Mouse (Mus musculus) limb, embryonic 14.5 days (tissue): ENCODE data around the gene Sema6c. TPM values are rescaled to one million over a fixed set of nuclear protein-coding genes. Genes with fewer than 3 reads are reported as not detected.

ENCODE experiments used
- ATAC-seq: fragments of 200-750 bp; cut with Nextera tagmentation; 2 replicates; pipeline ENCODE4 v1.8.0; 2017; ENCODE audit warnings: low read depth, moderate number of reproducible peaks, moderate TSS enrichment; ENCODE audit not compliant: low FRiP score
- DNase-seq: peaks from one replicate; pipeline ENCODE4 v3.0.0-alpha.2; 2015; ENCODE audit warnings: low spot score
- H3K27ac ChIP-seq: fragments of 300-500 bp; sonication (generic); replicated peaks from 2 replicates; pipeline ENCODE4 v1.5.1; 2014; ENCODE audit warnings: low read depth, mild to moderate bottlenecking, low read length, moderate library complexity, mixed read lengths
- H3K27me3 ChIP-seq: fragments of 300-500 bp; sonication (generic); 2 replicates; pipeline ENCODE4 v1.6.1; 2014; ENCODE audit warnings: low read length, mixed read lengths; ENCODE audit not compliant: control insufficient read depth, insufficient read depth
- H3K36me3 ChIP-seq: fragments of 300-500 bp; sonication (generic); 2 replicates; pipeline ENCODE4 v1.6.1; 2014; ENCODE audit warnings: mild to moderate bottlenecking, low read length, moderate library complexity, mixed read lengths; ENCODE audit not compliant: control insufficient read depth, insufficient read depth
- H3K4me1 ChIP-seq: fragments of 300-500 bp; sonication (generic); 2 replicates; pipeline ENCODE4 v1.6.1; 2014; ENCODE audit warnings: antibody characterized with exemption, low read length, mixed read lengths; ENCODE audit not compliant: control insufficient read depth, insufficient read depth
- H3K4me2 ChIP-seq: fragments of 300-500 bp; sonication (generic); replicated peaks from 2 replicates; pipeline ENCODE4 v1.6.1; 2014; ENCODE audit warnings: low read depth, mild to moderate bottlenecking, low read length, moderate library complexity; ENCODE audit not compliant: severe bottlenecking
- H3K4me3 ChIP-seq: fragments of 300-500 bp; sonication (generic); replicated peaks from 2 replicates; pipeline ENCODE4 v1.5.1; 2014; ENCODE audit warnings: low read length
- H3K9ac ChIP-seq: fragments of 300-500 bp; sonication (generic); 2 replicates; pipeline ENCODE4 v1.6.1; 2014; ENCODE audit warnings: mild to moderate bottlenecking, low read depth, low read length, moderate library complexity; ENCODE audit not compliant: severe bottlenecking
- H3K9me3 ChIP-seq: fragments of 300-500 bp; sonication (generic); 2 replicates; pipeline ENCODE4 v1.6.1; 2016; ENCODE audit warnings: low read length; ENCODE audit not compliant: control insufficient read depth
- POLR2A ChIP-seq: fragments of 200-500 bp; IDR thresholded peaks from 2 replicates; pipeline ENCODE4 v1.8.0; 2012; ENCODE audit warnings: inconsistent platforms, mild to moderate bottlenecking, moderate library complexity, borderline replicate concordance; ENCODE audit not compliant: insufficient read depth, insufficient read length; ENCODE audit errors: extremely low read depth
- WGBS: fragments of 180-500 bp; shearing (Covaris S2); extraction: QIAGEN DNeasy Blood & Tissue Kit; methylation state at CpG from one replicate; pipeline ENCODE4 v1.1.7; 2014; 5-methylcytosine and 5-hydroxymethylcytosine counted together
- polyA plus RNA-seq, 2 experiments: library from polyadenylated mRNA; depleted of rRNA in 1 of 2; stranded (reverse) in 1 of 2; unstranded in 1 of 2; fragments of >200 nt; fragmentation: Nextera tagmentation in 1 of 2; extraction: Ambion mirVana in 1 of 2; gene quantifications; 2 replicates each; pipeline versions ENCODE4 v1.2.1 to v1.2.3; 2012 to 2014

Gene Sema6c
- polyA plus RNA-seq, 2 experiments = 15.7 to 56.5 TPM

DNA sequence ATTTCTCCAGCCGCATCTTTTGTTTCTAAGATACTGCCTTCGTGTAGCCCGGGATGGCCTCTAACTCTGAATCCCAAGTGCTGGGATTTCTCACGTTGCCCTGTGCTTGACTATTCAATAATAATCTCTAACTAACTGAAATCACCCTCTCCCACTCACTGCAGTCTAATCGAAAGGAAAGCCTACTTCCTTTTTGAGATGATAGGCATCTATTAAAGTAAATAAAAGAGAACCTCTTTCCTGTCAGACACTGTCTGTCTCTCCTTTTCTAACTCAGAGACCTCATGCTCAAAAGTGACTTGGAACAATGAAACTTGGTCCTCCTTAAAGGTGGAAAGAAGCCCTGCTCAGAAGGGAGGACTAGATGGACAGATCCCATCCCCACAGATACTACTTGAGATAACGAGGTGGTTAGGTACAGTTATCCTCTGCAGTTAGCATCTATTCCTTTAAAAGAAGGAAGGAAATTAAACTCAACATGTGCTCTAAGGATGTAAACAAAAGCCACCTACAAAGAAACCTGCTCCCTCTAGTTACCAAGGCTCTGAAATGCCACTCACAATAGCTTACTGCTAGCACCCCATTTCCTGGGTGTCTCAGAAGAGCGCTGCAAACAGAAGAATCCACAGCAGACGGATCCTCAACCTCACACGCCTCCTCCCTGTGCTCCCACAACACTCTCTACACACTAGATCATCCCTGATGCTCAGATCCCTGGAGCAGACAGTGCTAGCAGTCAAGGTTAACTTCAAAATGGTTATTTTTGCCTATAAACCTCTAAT, 24.7 kb downstream of the Sema6c start:
- Histone ChIP-seq H3K9me3 (no peaks in the 10 kb centered on the region), H3K27ac (no peak overlapping the region), H3K4me2 (no peak overlapping the region), H3K36me3 (peaks cover 62% of the 10 kb centered on the region), H3K27me3 (no peaks in the 10 kb centered on the region), H3K4me1 (no peaks in the 10 kb centered on the region), H3K4me3 (no peak overlapping the region), H3K9ac (no peak overlapping the region)
- no peak for ATAC-seq
- no peak for DNase-seq
- 93% methylated on average over 9 of the region's 9 CpGs for WGBS
- TF ChIP-seq POLR2A = no peak

DNA sequence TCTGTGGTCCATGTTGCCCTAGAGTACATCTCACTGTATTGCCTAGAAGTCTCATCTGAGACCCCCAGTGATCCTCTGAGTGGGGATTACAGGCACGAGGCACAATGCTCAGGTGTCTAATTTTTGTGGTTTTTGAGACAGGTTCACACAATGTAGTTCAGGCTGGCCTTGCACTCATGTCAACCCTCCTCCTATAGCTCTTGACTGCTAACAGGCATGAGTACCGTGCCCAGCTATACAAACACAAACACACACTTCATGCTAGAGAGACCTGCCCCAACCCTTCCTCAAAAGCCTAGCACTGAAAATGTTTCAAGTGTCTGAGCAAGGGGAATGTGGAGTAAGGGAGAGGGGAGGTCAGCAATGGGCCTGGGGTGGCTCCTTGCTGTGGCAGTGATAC, 25.8 kb downstream of the Sema6c start:
- no peak overlapping the region for H3K4me2 ChIP-seq
- DNase-seq (no peak), ATAC-seq (no peak)
- TF ChIP-seq POLR2A = no peak
- H3K4me1 ChIP-seq = no peaks in the 10 kb centered on the region
- no peaks in the 10 kb centered on the region for H3K27me3 ChIP-seq
- peaks cover 73% of the 10 kb centered on the region for H3K36me3 ChIP-seq
- H3K9ac ChIP-seq = no peak overlapping the region
- H3K27ac ChIP-seq = no peak overlapping the region
- no peaks in the 10 kb centered on the region for H3K9me3 ChIP-seq
- H3K4me3 ChIP-seq = no peak overlapping the region
- 95% methylated on average over 2 of the region's 2 CpGs for WGBS

DNA sequence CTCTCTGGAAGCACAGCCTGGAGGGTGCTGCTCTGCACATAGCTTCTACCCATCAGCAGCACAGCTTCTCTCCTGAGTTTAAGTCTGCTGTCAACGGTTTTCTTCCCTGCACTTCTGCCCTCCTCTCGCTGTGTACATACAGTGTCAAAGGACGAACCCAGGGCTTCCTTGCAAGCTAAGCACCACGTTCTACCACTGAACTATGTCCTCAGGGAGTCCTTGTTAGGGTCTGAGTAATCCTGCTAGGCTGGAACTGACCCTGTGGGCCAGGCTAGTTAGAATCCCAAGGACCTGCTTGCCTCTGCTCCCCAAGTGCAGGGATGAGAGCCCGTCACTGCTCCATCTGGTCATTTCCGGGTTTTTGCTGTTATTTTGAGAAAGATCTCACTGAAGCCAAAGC, 26.6 kb downstream of the Sema6c start:
- Histone ChIP-seq H3K4me2 (no peak overlapping the region), H3K9ac (no peak overlapping the region), H3K27ac (no peak overlapping the region), H3K4me3 (no peak overlapping the region), H3K4me1 (no peaks in the 10 kb centered on the region), H3K27me3 (no peaks in the 10 kb centered on the region), H3K36me3 (peaks cover 75% of the 10 kb centered on the region), H3K9me3 (no peaks in the 10 kb centered on the region)
- DNase-seq = no peak
- no peak for TF ChIP-seq POLR2A
- no peak for ATAC-seq
- WGBS = 88% methylated on average over 6 of the region's 6 CpGs

DNA sequence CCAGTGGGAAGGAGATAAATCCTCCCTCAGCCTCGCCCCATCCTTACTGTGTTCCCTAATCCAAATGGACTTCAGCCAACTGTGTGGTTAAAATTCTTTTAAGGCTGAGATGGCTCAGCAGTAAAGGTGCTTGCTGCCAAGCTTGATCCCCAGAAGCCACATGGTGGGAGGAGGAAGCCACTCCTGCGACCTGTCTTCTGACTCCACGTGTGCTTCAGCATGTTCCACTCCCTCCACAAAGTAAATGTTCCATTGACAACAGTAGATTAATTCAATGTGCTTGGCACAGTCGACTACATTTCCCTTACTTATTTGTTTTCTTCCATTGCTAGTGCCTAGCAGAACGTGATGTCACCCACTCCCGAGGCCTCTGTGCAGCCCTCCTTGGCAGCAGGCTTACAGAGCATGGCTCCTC, 34.5 kb downstream of the Sema6c start:
- H3K36me3 ChIP-seq = peaks cover 84% of the 10 kb centered on the region
- H3K27me3 ChIP-seq = no peaks in the 10 kb centered on the region
- H3K4me3 ChIP-seq = no peak overlapping the region
- DNase-seq (peak; percentile 44), ATAC-seq (no peak)
- H3K4me2 ChIP-seq = no peak overlapping the region
- 74% methylated on average over 6 of the region's 6 CpGs for WGBS
- H3K27ac ChIP-seq = no peak overlapping the region; the same call in 1 of the 2 replicates
- H3K9me3 ChIP-seq = no peaks in the 10 kb centered on the region
- H3K4me1 ChIP-seq = no peaks in the 10 kb centered on the region
- no peak overlapping the region for H3K9ac ChIP-seq
- TF ChIP-seq POLR2A = no peak

DNA sequence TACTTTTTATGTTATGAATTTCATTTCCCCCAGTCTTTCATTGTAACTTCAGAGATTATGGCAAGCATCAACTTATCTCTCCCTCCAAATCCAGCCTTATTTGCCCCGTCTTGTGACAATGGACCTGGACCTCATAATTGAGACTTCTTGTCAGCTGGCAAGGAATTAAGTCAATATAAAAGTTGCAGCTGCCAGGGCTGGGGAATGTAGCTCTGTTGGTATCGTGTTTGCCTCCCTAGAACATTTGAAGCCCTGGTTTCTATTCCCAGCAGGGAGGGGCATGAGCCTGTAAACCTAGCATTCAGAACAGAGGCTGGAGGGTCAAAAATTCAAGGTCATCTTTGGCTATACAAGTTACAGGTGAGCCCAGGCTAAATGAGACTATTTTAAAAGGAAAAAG, 35.5 kb downstream of the Sema6c start:
- ATAC-seq = no peak
- Histone ChIP-seq H3K9me3 (no peaks in the 10 kb centered on the region), H3K27ac (no peak overlapping the region), H3K4me3 (no peak overlapping the region), H3K36me3 (peaks cover 82% of the 10 kb centered on the region), H3K9ac (no peak overlapping the region), H3K27me3 (no peaks in the 10 kb centered on the region), H3K4me1 (no peaks in the 10 kb centered on the region), H3K4me2 (no peak overlapping the region)
- no peak for DNase-seq
- no peak for TF ChIP-seq POLR2A
- 81% methylated on average over 2 of the region's 2 CpGs for WGBS
